Comparison of ENCODE assay signal across 16 mouse cellular contexts in genomic region chr1:87472576-87472975, GRCm38 (mm10). TPM values are rescaled to one million over a fixed set of nuclear protein-coding genes. Genes with fewer than 3 reads are reported as not detected.
DNase-seq lines count a peak whose midpoint lies in the region; ATAC-seq and TF ChIP-seq lines count a peak whose summit lies in the region.
"Had no signal": no experiment of that assay in that cellular context is flagged by ENCODE, and none has a peak within 500 bp of the region (broad histone marks: within the 10 kb centered on the region; RNA-seq: fewer than 3 reads in every experiment).

No protein-coding gene starts in this region.

- H3K27ac ChIP-seq in cerebellum, adult 2 months (ENCODE audit: insufficient read depth, low read length): no peak overlapping the region
- H3K27ac ChIP-seq in heart, embryonic 10.5 days: no peak overlapping the region
- H3K27ac ChIP-seq in stomach, postnatal 0 days (replicated peaks): no peak overlapping the region
- H3K27ac ChIP-seq: forebrain, embryonic 13.5 days had no signal

- H3K4me2 ChIP-seq in stomach, postnatal 0 days (replicated peaks; ENCODE audit: low read depth): no peak overlapping the region
- H3K4me2 ChIP-seq: forebrain, embryonic 13.5 days had no signal

- H3K27me3 ChIP-seq in cerebellum, adult 2 months (ENCODE audit: control insufficient read depth, insufficient read depth, low read length): no peaks in the 10 kb centered on the region
- peaks cover 77% of the 10 kb centered on the region for H3K27me3 ChIP-seq in heart, embryonic 10.5 days (ENCODE audit: insufficient read depth, poor library complexity, severe bottlenecking)
- no peaks in the 10 kb centered on the region for H3K27me3 ChIP-seq in stomach, postnatal 0 days (ENCODE audit: control insufficient read depth, insufficient read depth, low read length)

- WGBS in cerebellum, adult 2 months: 89% methylated on average over 7 of the region's 7 CpGs
- WGBS in heart, embryonic 10.5 days: 74% methylated on average over 7 of the region's 7 CpGs
- WGBS in stomach, postnatal 0 days: 74% methylated on average over 7 of the region's 7 CpGs

- H3K9me3 ChIP-seq in heart, embryonic 10.5 days: no peaks in the 10 kb centered on the region
- no peaks in the 10 kb centered on the region for H3K9me3 ChIP-seq in stomach, postnatal 0 days (ENCODE audit: control insufficient read depth, low read length)
- H3K9me3 ChIP-seq: forebrain, embryonic 13.5 days had no signal

- H3K4me3 ChIP-seq in cerebellum, adult 2 months (replicated peaks; ENCODE audit: insufficient read depth, low read depth, low read length): no peak overlapping the region
- no peak overlapping the region for H3K4me3 ChIP-seq in heart, embryonic 10.5 days
- no peak overlapping the region for H3K4me3 ChIP-seq in stomach, postnatal 0 days (ENCODE audit: low read depth, low read length)
- H3K4me3 ChIP-seq: forebrain, embryonic 13.5 days had no signal

- no peak for TF ChIP-seq POLR2A in cerebellum, adult 2 months (IDR thresholded peaks at IDR 0.05; ENCODE audit: borderline replicate concordance, insufficient read depth, low read length)

- no peaks in the 10 kb centered on the region for H3K36me3 ChIP-seq in heart, embryonic 10.5 days
- no peaks in the 10 kb centered on the region for H3K36me3 ChIP-seq in stomach, postnatal 0 days (ENCODE audit: control insufficient read depth, insufficient read depth, low read length)

- no peak for TF ChIP-seq EP300 in stomach, postnatal 0 days (optimal IDR thresholded peaks at IDR 0.05)

- no peak overlapping the region for H3K9ac ChIP-seq in stomach, postnatal 0 days (ENCODE audit: low read length)
- H3K9ac ChIP-seq: forebrain, embryonic 13.5 days had no signal

- DNase-seq in cerebellum, adult 2 months: peak; percentile 51 to 63
- DNase-seq in cerebellum, adult 9-10 months: no peak
- peak; percentile 17 to 23 for DNase-seq in heart, adult 9 months (ENCODE audit: low spot score in 2 of 2)
- DNase-seq in heart, embryonic 10.5 days (ENCODE audit: low spot score): no peak
- DNase-seq in lung, adult 18-20 months: peak; percentile 12 to 41
- no peak for DNase-seq in lung, postnatal 10 days
- DNase-seq in kidney, postnatal 36 days: peak; percentile 79 to 83
- no peak for DNase-seq in stomach, postnatal 0 days (ENCODE audit: low spot score)
- DNase-seq: adrenal gland, adult 8-10 months; left cerebral cortex, postnatal 4 days; midbrain, embryonic 14.5 days; right cerebral cortex, postnatal 4 days; thymus, adult 2 months had no signal

- TF ChIP-seq CTCF in cerebellum, adult 2 months (IDR thresholded peaks at IDR 0.05; ENCODE audit: borderline replicate concordance, insufficient read depth, low read depth, low read length): no peak
- TF ChIP-seq CTCF in stomach, postnatal 0 days (IDR thresholded peaks at IDR 0.05; ENCODE audit: low read depth): no peak

- no peak; the same call in 1 of the 2 replicates for ATAC-seq in stomach, postnatal 0 days (ENCODE audit: low FRiP score, low TSS enrichment)
- ATAC-seq: forebrain, embryonic 13.5 days; inflammation-experienced regulatory T-cells, adult 6 months had no signal

- peaks cover 7% of the 10 kb centered on the region; the same call in 1 of the 2 replicates for H3K4me1 ChIP-seq in cerebellum, adult 2 months (ENCODE audit: control insufficient read depth, insufficient read depth, low read length)
- peaks cover 9% of the 10 kb centered on the region for H3K4me1 ChIP-seq in heart, embryonic 10.5 days
- no peaks in the 10 kb centered on the region for H3K4me1 ChIP-seq in stomach, postnatal 0 days (replicated peaks; ENCODE audit: control insufficient read depth, insufficient read depth)

RNA-seq across cellular contexts. Expression of gene Snorc, which starts 2.5 kb away (rescaled TPM):
- polyA plus RNA-seq in cerebellum, adult 2 months (2012; rRNA removed): 0.59 TPM in 1 of 2 replicates, not detected in the other
- polyA plus RNA-seq in heart, embryonic 10.5 days (2016; fragmentation: Nextera tagmentation; extraction: Ambion mirVana): not detected in 2 replicates
- polyA plus RNA-seq in stomach, postnatal 0 days (2015; fragmentation: Nextera tagmentation; extraction: Ambion mirVana): not detected in 2 replicates
- polyA plus RNA-seq: forebrain, embryonic 13.5 days; inflammation-experienced regulatory T-cells, adult 6 months; midbrain, embryonic 14.5 days; neural tube, embryonic 11.5 days had no signal

RNA-seq across cellular contexts. Expression of gene Neu2, which starts 37.1 kb away (rescaled TPM):
- 3.7 and 5.2 TPM in 2 replicates for polyA plus RNA-seq in cerebellum, adult 2 months (2012; rRNA removed)
- 0.18 TPM in 1 of 2 replicates, not detected in the other for polyA plus RNA-seq in heart, embryonic 10.5 days (2016; fragmentation: Nextera tagmentation; extraction: Ambion mirVana)
- 2.0 and 2.2 TPM in 2 replicates for polyA plus RNA-seq in stomach, postnatal 0 days (2015; fragmentation: Nextera tagmentation; extraction: Ambion mirVana)
- polyA plus RNA-seq: forebrain, embryonic 13.5 days; inflammation-experienced regulatory T-cells, adult 6 months; neural tube, embryonic 11.5 days had no signal

Comparison
In these comparisons a context has a peak if more than half of its experiments do, and no peak if none do; other contexts are left out.
1. DNase-seq: peak in cerebellum, adult 2 months (2 of 2), heart, adult 9 months (2 of 2), lung, adult 18-20 months (2 of 2) and kidney, postnatal 36 days (2 of 2); none in cerebellum, adult 9-10 months (single experiment), heart, embryonic 10.5 days (single experiment), lung, postnatal 10 days (single experiment) and stomach, postnatal 0 days (single experiment).